Comparison of ENCODE assay signal across 20 mouse cellular contexts in genomic region chr1:164019789-164020188, GRCm38 (mm10). TPM values are rescaled to one million over a fixed set of nuclear protein-coding genes. Genes with fewer than 3 reads are reported as not detected.
"Had no signal": no experiment of that assay in that cellular context is flagged by ENCODE, and none has a peak within 500 bp of the region (broad histone marks: within the 10 kb centered on the region; RNA-seq: fewer than 3 reads in every experiment).

No protein-coding gene starts in this region.

- H3K9ac ChIP-seq: limb, embryonic 12.5 days; liver, embryonic 13.5 days; liver, postnatal 0 days; lung, embryonic 15.5 days; midbrain, embryonic 13.5 days; neural tube, embryonic 12.5 days had no signal

- H3K27me3 ChIP-seq: limb, embryonic 12.5 days; liver, embryonic 13.5 days; lung, embryonic 15.5 days; megakaryocyte, embryonic 14.5 days; midbrain, embryonic 13.5 days; neural tube, embryonic 12.5 days had no signal

- H3K4me2 ChIP-seq: limb, embryonic 12.5 days; liver, embryonic 13.5 days; lung, embryonic 15.5 days; midbrain, embryonic 13.5 days; neural tube, embryonic 12.5 days had no signal

- DNase-seq: kidney, adult 9 months; kidney, postnatal 10 days; kidney, postnatal 4 days; liver; liver, embryonic 13.5 days; liver, postnatal 0 days; lung, postnatal 14 days; retina, postnatal 1 day; right cerebral cortex, postnatal 14 days; thymus, postnatal 36 days had no signal

- H3K27ac ChIP-seq: layer of hippocampus, adult 2 months; limb, embryonic 12.5 days; liver, embryonic 13.5 days; lung, embryonic 15.5 days; macrophage; midbrain, embryonic 13.5 days; neural tube, embryonic 12.5 days had no signal

- H3K4me1 ChIP-seq: limb, embryonic 12.5 days; liver, embryonic 13.5 days; lung, embryonic 15.5 days; midbrain, embryonic 13.5 days; neural tube, embryonic 12.5 days had no signal

- H3K4me3 ChIP-seq: layer of hippocampus, adult 2 months; limb, embryonic 12.5 days; liver, embryonic 13.5 days; lung, embryonic 15.5 days; megakaryocyte, embryonic 14.5 days; midbrain, embryonic 13.5 days; myocyte; neural tube, embryonic 12.5 days had no signal

- H3K36me3 ChIP-seq: limb, embryonic 12.5 days; liver, embryonic 13.5 days; lung, embryonic 15.5 days; midbrain, embryonic 13.5 days; neural tube, embryonic 12.5 days had no signal

- ATAC-seq: liver, postnatal 0 days; midbrain, embryonic 13.5 days had no signal

- H3K9me3 ChIP-seq: limb, embryonic 12.5 days; liver, embryonic 13.5 days; lung, embryonic 15.5 days; megakaryocyte, embryonic 14.5 days; midbrain, embryonic 13.5 days; neural tube, embryonic 12.5 days had no signal

RNA-seq across cellular contexts. Expression of gene Sele, which starts 28.2 kb away (rescaled TPM):
- total RNA-seq: layer of hippocampus, adult 2 months; layer of hippocampus, postnatal 10 days had no signal
- polyA plus RNA-seq: liver, embryonic 13.5 days; macrophage; midbrain, embryonic 13.5 days; myocyte; neural tube, embryonic 12.5 days had no signal

RNA-seq across cellular contexts. Expression of gene Sell, which starts 42.0 kb away (rescaled TPM):
- total RNA-seq: left cerebral cortex, postnatal 36 days had no signal
- polyA plus RNA-seq: limb, embryonic 12.5 days; midbrain, embryonic 13.5 days; myocyte had no signal
